Mouse (Mus musculus): Measurements from ENCODE around the gene Gltp. TPM values are rescaled to one million over a fixed set of nuclear protein-coding genes. Genes with fewer than 3 reads are reported as not detected.

The Gltp gene
- polyA plus RNA-seq, 1 experiment from 2014 or later = 53.4 TPM

DNA sequence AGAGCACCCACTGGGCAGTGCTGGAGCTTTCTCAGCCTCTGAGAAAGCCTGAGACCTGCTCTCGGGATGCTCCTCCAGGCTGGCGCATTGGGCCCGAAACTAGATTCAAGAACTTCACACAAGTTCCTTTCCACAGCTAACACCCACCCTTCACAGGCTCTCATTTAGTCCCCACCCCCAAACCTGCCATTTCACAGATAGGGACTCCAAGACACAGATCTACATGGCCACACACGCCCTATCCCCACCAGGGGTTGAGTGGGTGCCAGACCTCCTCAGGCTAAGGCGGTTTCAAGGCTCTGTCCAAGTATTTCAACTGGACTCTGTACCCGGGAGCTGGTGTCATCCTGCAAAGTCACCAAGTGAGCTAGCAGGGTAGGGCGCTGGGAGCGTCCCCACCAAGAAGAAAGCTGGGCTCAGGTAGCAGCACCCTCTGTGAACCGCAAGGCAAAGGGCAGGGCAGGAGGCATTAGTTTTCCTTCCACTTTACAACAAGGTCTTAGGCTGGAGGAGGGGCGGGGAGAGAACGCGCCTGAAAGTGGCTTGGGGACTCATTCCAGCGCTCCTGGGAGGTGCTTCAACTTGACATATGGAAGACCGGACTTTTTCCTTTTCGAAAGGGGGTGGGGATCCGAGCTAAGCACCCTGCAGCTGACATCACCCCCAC, 951 bp downstream of the Gltp start:
- H3K4me1 ChIP-seq (replicated peaks; ENCODE audit: control insufficient read depth, insufficient read depth, low read length) = peaks cover 13% of the 10 kb centered on the region
- no peaks in the 10 kb centered on the region for H3K36me3 ChIP-seq (ENCODE audit: control insufficient read depth, insufficient read depth, low read length)
- H3K27ac ChIP-seq (ENCODE audit: low read depth, low read length) = no peak overlapping the region; the same call in 1 of the 2 replicates
- no peaks in the 10 kb centered on the region for H3K27me3 ChIP-seq (replicated peaks; ENCODE audit: control insufficient read depth, insufficient read depth, low read length)
- H3K4me2 ChIP-seq = peak overlapping the region; percentile 92
- no peaks in the 10 kb centered on the region for H3K9me3 ChIP-seq (ENCODE audit: control insufficient read depth, low read length)
- ATAC-seq (replicated peaks; ENCODE audit: low FRiP score) (no peak), DNase-seq (ENCODE audit: low spot score) (peak; percentile 50)
- WGBS = 22% methylated on average over 16 of the region's 16 CpGs
- H3K4me3 ChIP-seq (ENCODE audit: low read depth, low read length) = peak overlapping the region; percentile 74
- H3K9ac ChIP-seq (ENCODE audit: low read depth, low read length) = peak overlapping the region; percentile 77

- Histone ChIP-seq H3K4me3 (ENCODE audit: low read depth, low read length) (no peak overlapping the region), H3K4me2 (no peak overlapping the region), H3K27ac (ENCODE audit: low read depth, low read length) (no peak overlapping the region), H3K9me3 (ENCODE audit: control insufficient read depth, low read length) (no peaks in the 10 kb centered on the region), H3K4me1 (replicated peaks; ENCODE audit: control insufficient read depth, insufficient read depth, low read length) (peaks cover 13% of the 10 kb centered on the region), H3K9ac (ENCODE audit: low read depth, low read length) (no peak overlapping the region), H3K27me3 (replicated peaks; ENCODE audit: control insufficient read depth, insufficient read depth, low read length) (no peaks in the 10 kb centered on the region), H3K36me3 (ENCODE audit: control insufficient read depth, insufficient read depth, low read length) (no peaks in the 10 kb centered on the region)
- 88% methylated on average over 13 of the region's 13 CpGs for WGBS
- ATAC-seq (replicated peaks; ENCODE audit: low FRiP score) = no peak
- no peak for DNase-seq (ENCODE audit: low spot score)
Observed at GRCm38 (mm10) chr5:114688703-114689102, 2.1 kb downstream of the Gltp start.

DNA sequence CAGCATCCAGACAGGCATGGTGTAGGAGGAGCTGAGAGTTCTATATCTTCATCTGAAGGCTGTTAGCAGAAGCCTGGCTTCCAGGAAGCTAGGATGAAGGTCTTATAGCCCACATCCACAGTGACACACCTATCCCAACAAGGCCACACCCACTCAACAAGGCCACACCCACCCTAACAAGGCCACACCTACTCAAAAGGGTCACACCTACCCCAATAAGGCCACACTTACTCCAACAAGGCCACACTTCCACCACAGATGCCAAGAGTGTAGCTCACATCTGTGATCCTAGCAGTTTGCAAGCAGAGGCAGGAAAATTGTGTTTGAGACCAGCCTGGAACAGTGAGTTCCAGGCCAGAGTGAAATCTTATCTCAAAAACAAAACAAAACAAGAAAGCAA, 2.9 kb downstream of the Gltp start:
- no peak for ATAC-seq (replicated peaks; ENCODE audit: low FRiP score)
- Histone ChIP-seq H3K9me3 (ENCODE audit: control insufficient read depth, low read length) (no peaks in the 10 kb centered on the region), H3K4me1 (replicated peaks; ENCODE audit: control insufficient read depth, insufficient read depth, low read length) (peaks cover 13% of the 10 kb centered on the region), H3K27ac (ENCODE audit: low read depth, low read length) (no peak overlapping the region), H3K36me3 (ENCODE audit: control insufficient read depth, insufficient read depth, low read length) (no peaks in the 10 kb centered on the region), H3K27me3 (replicated peaks; ENCODE audit: control insufficient read depth, insufficient read depth, low read length) (no peaks in the 10 kb centered on the region), H3K4me3 (ENCODE audit: low read depth, low read length) (no peak overlapping the region), H3K4me2 (no peak overlapping the region), H3K9ac (ENCODE audit: low read depth, low read length) (no peak overlapping the region)
- no peak for DNase-seq (ENCODE audit: low spot score)

- WGBS = 75% methylated on average over 7 of the region's 7 CpGs
- Histone ChIP-seq H3K36me3 (ENCODE audit: control insufficient read depth, insufficient read depth, low read length) (no peaks in the 10 kb centered on the region), H3K4me1 (replicated peaks; ENCODE audit: control insufficient read depth, insufficient read depth, low read length) (peaks cover 13% of the 10 kb centered on the region), H3K27me3 (replicated peaks; ENCODE audit: control insufficient read depth, insufficient read depth, low read length) (no peaks in the 10 kb centered on the region), H3K27ac (ENCODE audit: low read depth, low read length) (no peak overlapping the region), H3K4me3 (ENCODE audit: low read depth, low read length) (no peak overlapping the region), H3K9me3 (ENCODE audit: control insufficient read depth, low read length) (no peaks in the 10 kb centered on the region), H3K4me2 (no peak overlapping the region), H3K9ac (ENCODE audit: low read depth, low read length) (no peak overlapping the region)
- DNase-seq (ENCODE audit: low spot score) (no peak), ATAC-seq (replicated peaks; ENCODE audit: low FRiP score) (no peak)
Observed at GRCm38 (mm10) chr5:114686726-114687210, 4.0 kb downstream of the Gltp start.

GRCm38 (mm10) chr5:114685986-114686385, 4.8 kb downstream of the Gltp start:
- DNase-seq (ENCODE audit: low spot score) (no peak), ATAC-seq (replicated peaks; ENCODE audit: low FRiP score) (no peak)
- no peak overlapping the region for H3K27ac ChIP-seq (ENCODE audit: low read depth, low read length)
- H3K4me3 ChIP-seq (ENCODE audit: low read depth, low read length) = no peak overlapping the region
- WGBS = 89% methylated on average over 5 of the region's 5 CpGs
- H3K36me3 ChIP-seq (ENCODE audit: control insufficient read depth, insufficient read depth, low read length) = no peaks in the 10 kb centered on the region
- peaks cover 9% of the 10 kb centered on the region for H3K4me1 ChIP-seq (replicated peaks; ENCODE audit: control insufficient read depth, insufficient read depth, low read length)
- H3K27me3 ChIP-seq (replicated peaks; ENCODE audit: control insufficient read depth, insufficient read depth, low read length) = no peaks in the 10 kb centered on the region
- H3K9me3 ChIP-seq (ENCODE audit: control insufficient read depth, low read length) = no peaks in the 10 kb centered on the region
- no peak overlapping the region for H3K4me2 ChIP-seq
- no peak overlapping the region for H3K9ac ChIP-seq (ENCODE audit: low read depth, low read length)

- WGBS = 82% methylated on average over 8 of the region's 8 CpGs
- no peaks in the 10 kb centered on the region for H3K9me3 ChIP-seq (ENCODE audit: control insufficient read depth, low read length)
- no peaks in the 10 kb centered on the region for H3K36me3 ChIP-seq (ENCODE audit: control insufficient read depth, insufficient read depth, low read length)
- DNase-seq (ENCODE audit: low spot score) (no peak), ATAC-seq (replicated peaks; ENCODE audit: low FRiP score) (no peak)
- no peak overlapping the region for H3K4me3 ChIP-seq (ENCODE audit: low read depth, low read length)
- H3K4me1 ChIP-seq (replicated peaks; ENCODE audit: control insufficient read depth, insufficient read depth, low read length) = no peaks in the 10 kb centered on the region
- H3K4me2 ChIP-seq = no peak overlapping the region
- no peak overlapping the region for H3K9ac ChIP-seq (ENCODE audit: low read depth, low read length)
- no peaks in the 10 kb centered on the region for H3K27me3 ChIP-seq (replicated peaks; ENCODE audit: control insufficient read depth, insufficient read depth, low read length)
- no peak overlapping the region for H3K27ac ChIP-seq (ENCODE audit: low read depth, low read length)
Observed at GRCm38 (mm10) chr5:114681717-114682116, 9.1 kb downstream of the Gltp start.

DNA sequence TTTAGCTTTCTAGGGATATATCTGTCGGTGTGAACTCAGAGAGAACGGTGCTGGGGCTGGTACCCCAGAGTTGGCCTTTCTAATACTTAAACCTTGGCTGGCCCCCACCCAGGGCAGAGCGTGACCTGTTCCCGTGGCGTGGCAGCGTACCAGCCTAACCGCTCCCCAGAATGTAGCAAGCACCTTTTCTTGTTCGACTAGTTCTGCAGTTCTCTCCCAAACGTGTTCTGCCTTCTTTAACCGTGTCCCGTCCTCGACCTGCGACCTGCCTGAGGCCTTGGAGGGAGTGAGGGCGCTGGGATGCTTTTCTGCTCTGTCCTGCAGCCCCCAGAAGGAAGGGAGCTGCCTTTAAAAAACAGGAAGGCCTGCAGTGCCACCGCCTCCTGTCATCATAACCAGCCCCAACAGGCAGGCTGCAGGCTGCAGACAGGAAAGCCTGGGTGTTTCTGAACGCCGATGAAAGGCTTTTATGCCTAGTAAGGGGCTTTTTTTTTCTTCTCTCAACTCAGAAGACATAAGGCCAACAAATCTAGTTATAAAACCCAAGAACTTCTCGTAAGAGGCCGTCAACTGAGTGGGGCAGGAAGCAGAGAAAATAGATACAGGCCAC, 10.0 kb downstream of the Gltp start:
- no peak for DNase-seq (ENCODE audit: low spot score)
- Histone ChIP-seq H3K4me1 (replicated peaks; ENCODE audit: control insufficient read depth, insufficient read depth, low read length) (no peaks in the 10 kb centered on the region), H3K9ac (ENCODE audit: low read depth, low read length) (no peak overlapping the region), H3K4me2 (no peak overlapping the region), H3K27me3 (replicated peaks; ENCODE audit: control insufficient read depth, insufficient read depth, low read length) (no peaks in the 10 kb centered on the region), H3K4me3 (ENCODE audit: low read depth, low read length) (no peak overlapping the region), H3K27ac (ENCODE audit: low read depth, low read length) (no peak overlapping the region), H3K36me3 (ENCODE audit: control insufficient read depth, insufficient read depth, low read length) (no peaks in the 10 kb centered on the region), H3K9me3 (ENCODE audit: control insufficient read depth, low read length) (no peaks in the 10 kb centered on the region)
- 67% methylated on average over 19 of the region's 19 CpGs for WGBS
- no peak for ATAC-seq (replicated peaks; ENCODE audit: low FRiP score)

DNA sequence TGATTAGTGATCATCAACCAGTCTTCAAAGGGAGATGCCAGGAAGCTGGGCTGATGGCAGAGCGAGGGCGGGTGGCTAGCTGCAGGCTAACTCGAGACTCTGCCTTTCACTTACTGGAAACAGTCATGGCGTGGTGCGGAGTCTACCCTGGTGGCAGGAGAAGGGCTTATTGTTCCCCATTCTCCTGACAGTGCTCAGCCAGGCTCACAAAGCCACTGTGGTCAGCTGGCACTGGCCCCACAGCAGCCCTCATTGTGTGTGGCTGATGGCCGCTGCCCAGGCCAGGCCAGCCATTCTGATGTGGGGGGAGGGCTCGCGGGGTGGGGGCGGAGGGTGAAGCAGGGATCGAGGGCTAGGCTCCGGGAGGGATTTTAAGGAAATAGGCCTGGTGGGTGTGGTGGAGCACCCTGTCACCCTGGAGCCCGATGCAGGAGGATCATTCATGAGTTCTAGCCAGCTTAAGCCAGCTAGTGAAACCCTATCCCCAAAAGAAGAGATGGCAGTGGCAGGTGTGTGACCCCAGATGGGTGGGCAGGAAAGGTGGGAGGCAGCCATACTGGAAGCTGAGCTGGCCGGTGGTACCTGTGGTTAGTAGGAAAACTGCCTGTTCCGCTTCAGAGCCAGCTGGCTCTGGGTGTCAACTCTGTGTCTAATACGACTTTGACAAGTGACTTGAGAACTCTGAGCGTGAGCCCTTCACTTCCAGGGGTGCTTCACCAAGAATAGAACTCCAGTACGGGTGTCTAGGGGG, 10.8 kb downstream of the Gltp start:
- Histone ChIP-seq H3K27me3 (replicated peaks; ENCODE audit: control insufficient read depth, insufficient read depth, low read length) (no peaks in the 10 kb centered on the region), H3K4me3 (ENCODE audit: low read depth, low read length) (no peak overlapping the region), H3K27ac (ENCODE audit: low read depth, low read length) (no peak overlapping the region), H3K4me2 (no peak overlapping the region), H3K4me1 (replicated peaks; ENCODE audit: control insufficient read depth, insufficient read depth, low read length) (no peaks in the 10 kb centered on the region), H3K9me3 (ENCODE audit: control insufficient read depth, low read length) (no peaks in the 10 kb centered on the region), H3K36me3 (ENCODE audit: control insufficient read depth, insufficient read depth, low read length) (no peaks in the 10 kb centered on the region), H3K9ac (ENCODE audit: low read depth, low read length) (no peak overlapping the region)
- WGBS = 72% methylated on average over 17 of the region's 17 CpGs
- no peak for ATAC-seq (replicated peaks; ENCODE audit: low FRiP score)
- DNase-seq (ENCODE audit: low spot score) = no peak
